Mouse (Mus musculus): ENCODE data around the gene Trappc6a. TPM values are rescaled to one million over a fixed set of nuclear protein-coding genes. Genes with fewer than 3 reads are reported as not detected.

Gene Trappc6a
- polyA plus RNA-seq (2015; fragmentation: Nextera tagmentation; extraction: Ambion mirVana): 46.4 and 49.0 TPM in 2 replicates

- Histone ChIP-seq H3K27me3 (no peaks in the 10 kb centered on the region), H3K9me3 (no peaks in the 10 kb centered on the region), H3K4me2 (peak within 1 kb of the TSS; percentile 84), H3K4me1 (replicated peaks) (peaks cover 25% of the 10 kb centered on the region), H3K9ac (peak within 1 kb of the TSS; percentile 77), H3K27ac (replicated peaks) (peak within 1 kb of the TSS; percentile 78), H3K36me3 (no peaks in the 10 kb centered on the region), H3K4me3 (peak within 1 kb of the TSS; percentile 61)
- WGBS: under 1% methylated on average over 56 of the region's 56 CpGs
- ATAC-seq (ENCODE audit: low read depth): peak; percentile 95
Measured at GRCm38 (mm10) chr7:19508150-19508923, at the start of gene Trappc6a, which contains the start of gene Bloc1s3. Gene Trappc6a, plus strand, starts transcription at chr7:19508395. Gene Bloc1s3, minus strand, starts transcription at chr7:19508367.

- Histone ChIP-seq H3K36me3 (peaks cover 10% of the 10 kb centered on the region), H3K9ac (peak within 1 kb of the TSS; percentile 97), H3K27me3 (peaks cover 4% of the 10 kb centered on the region; the same call in 1 of the 2 replicates), H3K4me1 (replicated peaks) (peaks cover 30% of the 10 kb centered on the region), H3K27ac (replicated peaks) (peak within 1 kb of the TSS; percentile 83), H3K9me3 (no peaks in the 10 kb centered on the region), H3K4me2 (peak within 1 kb of the TSS; percentile 99), H3K4me3 (peak within 1 kb of the TSS; percentile 93)
- ATAC-seq (ENCODE audit: low read depth): peak; percentile 89
- under 1% methylated on average over 27 of the region's 42 CpGs for WGBS
Measured at GRCm38 (mm10) chr7:19458591-19459111, 49.5 kb upstream of the Trappc6a start, which contains the start of gene Mark4. Gene Mark4, minus strand, starts transcription at chr7:19458821.

- Histone ChIP-seq H3K4me2 (peak overlapping the region; percentile 99), H3K27me3 (peaks cover 10% of the 10 kb centered on the region), H3K4me1 (replicated peaks) (peaks cover 30% of the 10 kb centered on the region), H3K27ac (replicated peaks) (peak overlapping the region; percentile 83), H3K9ac (peak overlapping the region; percentile 97), H3K4me3 (peak overlapping the region; percentile 93), H3K9me3 (no peaks in the 10 kb centered on the region), H3K36me3 (peaks cover 8% of the 10 kb centered on the region)
- 24% methylated on average over 6 of the region's 6 CpGs for WGBS
- ATAC-seq (ENCODE audit: low read depth): no peak
Measured at GRCm38 (mm10) chr7:19459144-19459870, 48.9 kb upstream of the Trappc6a start.

GRCm38 (mm10) chr7:19460500-19460899 lies 47.7 kb upstream of the Trappc6a start:
- WGBS: 74% methylated on average over 1 of the region's 1 CpGs
- Histone ChIP-seq H3K9me3 (no peaks in the 10 kb centered on the region), H3K9ac (no peak overlapping the region), H3K4me1 (replicated peaks) (peaks cover 30% of the 10 kb centered on the region), H3K4me3 (no peak overlapping the region), H3K27me3 (peaks cover 21% of the 10 kb centered on the region), H3K36me3 (peaks cover 8% of the 10 kb centered on the region; the same call in 1 of the 2 replicates), H3K4me2 (no peak overlapping the region), H3K27ac (replicated peaks) (no peak overlapping the region)
- no peak for ATAC-seq (ENCODE audit: low read depth)

GRCm38 (mm10) chr7:19461488-19461887 lies 46.7 kb upstream of the Trappc6a start:
- Histone ChIP-seq H3K9me3 (no peaks in the 10 kb centered on the region), H3K36me3 (no peaks in the 10 kb centered on the region), H3K9ac (no peak overlapping the region), H3K27ac (replicated peaks) (no peak overlapping the region), H3K4me1 (replicated peaks) (peaks cover 21% of the 10 kb centered on the region), H3K4me2 (no peak overlapping the region), H3K27me3 (peaks cover 29% of the 10 kb centered on the region), H3K4me3 (no peak overlapping the region)
- ATAC-seq (ENCODE audit: low read depth): no peak
- WGBS: 10% methylated on average over 6 of the region's 6 CpGs

GRCm38 (mm10) chr7:19462443-19462842 lies 45.8 kb upstream of the Trappc6a start:
- Histone ChIP-seq H3K9ac (no peak overlapping the region), H3K9me3 (no peaks in the 10 kb centered on the region), H3K27ac (replicated peaks) (no peak overlapping the region), H3K27me3 (peaks cover 38% of the 10 kb centered on the region), H3K4me3 (no peak overlapping the region), H3K4me2 (no peak overlapping the region), H3K36me3 (no peaks in the 10 kb centered on the region), H3K4me1 (replicated peaks) (peaks cover 12% of the 10 kb centered on the region)
- no peak for ATAC-seq (ENCODE audit: low read depth)
- 50% methylated on average over 4 of the region's 4 CpGs for WGBS

GRCm38 (mm10) chr7:19462884-19463381 lies 45.3 kb upstream of the Trappc6a start, which contains the start of gene Exoc3l2:
Gene Exoc3l2, plus strand, starts transcription at chr7:19463331.
- H3K36me3 ChIP-seq: no peaks in the 10 kb centered on the region
- no peak within 1 kb of the TSS for H3K4me2 ChIP-seq
- 19% methylated on average over 6 of the region's 6 CpGs for WGBS
- peaks cover 7% of the 10 kb centered on the region for H3K4me1 ChIP-seq (replicated peaks)
- H3K9me3 ChIP-seq: no peaks in the 10 kb centered on the region
- no peak for ATAC-seq (ENCODE audit: low read depth)
- peak within 1 kb of the TSS; percentile 26 for H3K9ac ChIP-seq
- H3K27me3 ChIP-seq: peaks cover 43% of the 10 kb centered on the region
- no peak within 1 kb of the TSS for H3K4me3 ChIP-seq
- H3K27ac ChIP-seq (replicated peaks): no peak within 1 kb of the TSS

GRCm38 (mm10) chr7:19464367-19465307 lies 43.6 kb upstream of the Trappc6a start:
- 13% methylated on average over 22 of the region's 22 CpGs for WGBS
- Histone ChIP-seq H3K4me1 (replicated peaks) (peaks cover 2% of the 10 kb centered on the region), H3K9ac (peak overlapping the region; percentile 49), H3K27ac (replicated peaks) (no peak overlapping the region), H3K36me3 (no peaks in the 10 kb centered on the region), H3K4me2 (0 out of 2 replicates have a peak overlapping the region, but pooled peaks have one; percentile 11), H3K27me3 (peaks cover 60% of the 10 kb centered on the region), H3K4me3 (no peak overlapping the region), H3K9me3 (no peaks in the 10 kb centered on the region)
- no peak for ATAC-seq (ENCODE audit: low read depth)

GRCm38 (mm10) chr7:19466602-19467145 lies 41.5 kb upstream of the Trappc6a start:
- H3K36me3 ChIP-seq: no peaks in the 10 kb centered on the region
- ATAC-seq (ENCODE audit: low read depth): no peak
- H3K4me2 ChIP-seq: no peak overlapping the region
- no peaks in the 10 kb centered on the region for H3K9me3 ChIP-seq
- WGBS: 66% methylated on average over 5 of the region's 5 CpGs
- no peak overlapping the region for H3K9ac ChIP-seq
- no peak overlapping the region for H3K4me3 ChIP-seq
- no peaks in the 10 kb centered on the region for H3K4me1 ChIP-seq (replicated peaks)
- H3K27me3 ChIP-seq: peaks cover 79% of the 10 kb centered on the region
- H3K27ac ChIP-seq (replicated peaks): no peak overlapping the region

GRCm38 (mm10) chr7:19467638-19468037 lies 40.6 kb upstream of the Trappc6a start:
- Histone ChIP-seq H3K4me1 (replicated peaks) (no peaks in the 10 kb centered on the region), H3K27ac (replicated peaks) (no peak overlapping the region), H3K36me3 (no peaks in the 10 kb centered on the region), H3K4me2 (no peak overlapping the region), H3K4me3 (no peak overlapping the region), H3K27me3 (peaks cover 88% of the 10 kb centered on the region), H3K9ac (no peak overlapping the region), H3K9me3 (no peaks in the 10 kb centered on the region)
- WGBS: 41% methylated on average over 6 of the region's 6 CpGs
- no peak for ATAC-seq (ENCODE audit: low read depth)

- no peaks in the 10 kb centered on the region for H3K4me1 ChIP-seq (replicated peaks)
- 68% methylated on average over 12 of the region's 12 CpGs for WGBS
- ATAC-seq (ENCODE audit: low read depth): no peak
- H3K9me3 ChIP-seq: no peaks in the 10 kb centered on the region
- H3K9ac ChIP-seq: no peak overlapping the region
- no peaks in the 10 kb centered on the region for H3K36me3 ChIP-seq
- H3K4me3 ChIP-seq: no peak overlapping the region
- H3K27ac ChIP-seq (replicated peaks): no peak overlapping the region
- peaks cover 91% of the 10 kb centered on the region for H3K27me3 ChIP-seq
- no peak overlapping the region for H3K4me2 ChIP-seq
Measured at GRCm38 (mm10) chr7:19468279-19468678, 39.9 kb upstream of the Trappc6a start.
